Mouse (Mus musculus): Measurements from ENCODE around the gene Tnfsf10. TPM values are rescaled to one million over a fixed set of nuclear protein-coding genes. Genes with fewer than 3 reads are reported as not detected.

The Tnfsf10 gene
- total RNA-seq, 2 experiments from 2014 or later = 6.3 to 8.8 TPM

- peak; percentile 59; the same call in 1 of the 2 replicates for ATAC-seq (replicated peaks; ENCODE audit: poor library complexity, severe bottlenecking)
Measured at GRCm38 (mm10) chr3:27370125-27370524, 53.3 kb downstream of the Tnfsf10 start.

- no peak for ATAC-seq (replicated peaks; ENCODE audit: poor library complexity, severe bottlenecking)
Measured at GRCm38 (mm10) chr3:27370582-27371275, 53.9 kb downstream of the Tnfsf10 start.

GRCm38 (mm10) chr3:27371276-27371621 is 54.4 kb downstream of the Tnfsf10 start, which contains the start of gene Ghsr:
TSS of gene Ghsr (plus strand) at chr3:27371351.
- ATAC-seq (replicated peaks; ENCODE audit: poor library complexity, severe bottlenecking) = no peak

- 0 out of 2 replicates have a peak, but pooled peaks have one; percentile 14 for ATAC-seq (replicated peaks; ENCODE audit: poor library complexity, severe bottlenecking)
Measured at GRCm38 (mm10) chr3:27371725-27372650, 55.2 kb downstream of the Tnfsf10 start.

- ATAC-seq (replicated peaks; ENCODE audit: poor library complexity, severe bottlenecking) = no peak
Measured at GRCm38 (mm10) chr3:27374396-27374795, 57.6 kb downstream of the Tnfsf10 start.

GRCm38 (mm10) chr3:27377935-27378334 is 61.1 kb downstream of the Tnfsf10 start:
- ATAC-seq (replicated peaks; ENCODE audit: poor library complexity, severe bottlenecking) = no peak

- ATAC-seq (replicated peaks; ENCODE audit: poor library complexity, severe bottlenecking) = no peak
Measured at GRCm38 (mm10) chr3:27384836-27385235, 68.0 kb downstream of the Tnfsf10 start.

GRCm38 (mm10) chr3:27389923-27390322 is 73.1 kb downstream of the Tnfsf10 start:
- no peak for ATAC-seq (replicated peaks; ENCODE audit: poor library complexity, severe bottlenecking)

Other genes with a start within 250 kb of the Tnfsf10 start
- 27.7 and 82.9 TPM in 2 replicates for gene Ect2, start 163.2 kb upstream of the Tnfsf10 start, total RNA-seq (2014; fragmentation: Nextera tagmentation)
- gene Ect2, start 163.2 kb upstream of the Tnfsf10 start, total RNA-seq (2017) = 61.2 and 75.8 TPM in 2 replicates
- gene Nceh1, start 134.1 kb upstream of the Tnfsf10 start, total RNA-seq (2014; fragmentation: Nextera tagmentation) = 9.9 and 14.0 TPM in 2 replicates
- gene Nceh1, start 134.1 kb upstream of the Tnfsf10 start, total RNA-seq (2017) = 16.8 and 17.7 TPM in 2 replicates
- not detected in 2 replicates for gene Ghsr, start 54.3 kb downstream of the Tnfsf10 start, total RNA-seq (2014; fragmentation: Nextera tagmentation)
- gene Ghsr, start 54.3 kb downstream of the Tnfsf10 start, total RNA-seq (2017) = not detected in 2 replicates

Measured in granulocyte monocyte progenitor cell, adult 5-6 weeks (primary cell).